Mouse (Mus musculus) cerebellum, adult 18-20 months (tissue): ENCODE measurements around the gene Smim4.

ENCODE experiments used
- DNase-seq, 2 experiments: peaks; one replicate each; pipeline ENCODE4 v3.0.0; 2021

Smim4 gene

DNA sequence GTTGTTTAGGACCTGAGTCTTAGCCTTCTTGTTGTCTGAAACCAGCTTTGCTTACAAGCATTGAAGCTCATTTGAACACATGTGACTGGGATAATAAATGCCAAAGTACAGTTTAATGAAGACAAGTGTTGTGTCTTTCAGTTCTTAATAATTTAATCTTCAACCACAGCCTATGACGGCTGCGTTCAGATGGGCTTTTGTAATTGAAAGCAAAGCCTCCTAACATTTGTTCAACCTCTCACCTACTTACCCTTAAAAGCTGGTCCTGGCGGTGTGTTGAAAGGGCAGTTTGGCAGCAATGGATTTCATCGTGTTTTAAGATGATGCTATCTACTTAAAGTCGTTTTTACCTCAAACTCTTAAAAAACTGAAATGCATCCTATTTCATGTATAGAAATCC lies 16.6 kb downstream of the Smim4 start:
- no peak for DNase-seq

DNA sequence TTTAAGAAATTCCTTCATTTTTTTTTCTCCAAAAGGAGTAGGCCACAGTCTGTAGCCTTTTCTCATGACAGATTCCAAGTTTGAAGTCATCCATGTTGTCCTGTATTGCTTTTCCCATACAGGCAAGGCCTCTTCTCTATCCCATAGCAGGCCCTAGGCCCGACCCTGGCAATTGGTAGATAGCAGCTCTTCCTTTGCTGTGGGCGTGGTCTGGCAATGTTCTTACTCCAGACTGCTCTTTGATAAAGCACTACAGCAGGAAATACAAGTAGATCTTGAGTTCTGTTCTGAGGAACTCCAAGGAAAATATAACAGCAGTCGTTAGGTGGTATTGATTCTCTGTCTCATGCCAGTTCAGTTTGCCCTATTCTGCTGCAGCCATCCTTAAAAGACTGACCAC lies 18.1 kb downstream of the Smim4 start:
- DNase-seq, result no peak

DNA sequence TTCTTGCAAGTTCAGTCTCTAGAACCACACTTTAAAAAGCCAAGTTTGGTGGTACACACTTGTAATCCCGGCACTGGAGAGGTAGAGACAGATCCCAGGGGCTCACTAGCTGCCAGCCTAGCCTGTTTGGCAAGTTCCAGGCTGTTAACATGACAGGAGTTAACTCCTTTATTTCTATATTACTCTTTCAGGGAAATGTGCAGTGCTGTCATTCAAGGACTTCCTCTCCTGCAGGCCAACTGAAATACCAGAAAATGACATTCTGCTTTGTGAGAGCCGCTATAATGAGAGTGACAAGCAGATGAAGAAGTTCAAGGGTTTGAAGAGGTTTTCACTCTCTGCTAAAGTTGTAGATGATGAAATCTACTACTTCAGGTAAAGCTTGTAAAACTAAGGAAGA lies 23.6 kb downstream of the Smim4 start:
- DNase-seq, result no peak

DNA sequence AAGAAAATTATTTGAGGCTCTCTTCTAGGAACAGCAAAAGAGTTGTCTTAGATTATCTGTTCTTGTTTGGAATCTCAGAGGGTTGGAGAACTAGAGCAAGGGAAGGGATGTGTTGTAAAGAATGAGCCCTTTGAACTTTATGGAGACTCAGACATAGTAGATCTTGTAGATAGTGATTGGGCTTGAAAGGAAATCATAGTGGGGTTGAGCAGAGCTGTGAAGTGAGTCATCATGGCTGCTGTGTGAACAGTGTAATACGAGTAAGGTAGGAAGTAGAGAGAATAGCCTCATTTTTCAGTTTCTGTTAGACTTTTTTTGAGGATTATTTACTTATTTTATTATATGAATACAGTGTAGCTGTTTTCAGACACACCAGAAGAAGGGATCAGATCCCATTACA lies 38.8 kb downstream of the Smim4 start:
- DNase-seq, result no peak

DNA sequence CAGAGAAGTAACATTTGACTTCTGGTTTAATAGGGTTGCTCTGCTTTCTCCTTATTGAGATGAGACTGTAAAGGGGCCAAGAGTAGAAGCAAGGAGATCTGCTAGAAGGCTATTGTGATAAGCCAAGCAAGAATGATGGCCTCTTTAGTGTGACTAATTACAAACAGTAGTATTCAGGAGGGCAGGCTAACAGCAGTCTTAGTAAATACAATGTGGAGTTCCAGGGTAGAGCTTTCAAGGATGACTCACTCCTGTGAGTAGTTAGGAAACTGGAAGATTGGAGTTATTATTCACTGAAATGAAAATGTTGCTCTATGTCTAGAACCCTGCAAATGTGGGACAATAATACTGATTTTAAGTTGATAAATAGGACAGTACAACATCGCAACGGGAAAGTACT lies 40.2 kb downstream of the Smim4 start:
- no peak for DNase-seq

DNA sequence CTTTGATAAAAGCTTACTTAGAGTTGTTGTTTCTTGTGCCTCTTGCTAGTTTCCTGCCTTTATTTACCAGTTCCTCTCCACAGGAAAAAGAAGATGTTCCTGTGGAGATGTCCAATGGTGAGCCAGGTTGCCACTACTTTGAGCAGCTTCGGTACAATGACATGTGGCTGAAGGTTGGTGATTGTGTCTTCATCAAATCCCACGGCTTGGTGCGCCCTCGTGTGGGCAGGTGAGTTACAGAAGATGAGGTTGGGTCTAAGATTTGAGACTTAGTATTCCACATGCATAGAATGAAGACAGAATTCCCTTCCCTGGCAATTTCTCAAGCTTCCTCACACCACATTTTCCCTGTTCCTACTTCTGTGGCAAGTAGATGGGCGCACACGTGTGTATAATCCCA lies 41.3 kb downstream of the Smim4 start:
- peak in 1 of 2 experiments; percentile 4 for DNase-seq

DNA sequence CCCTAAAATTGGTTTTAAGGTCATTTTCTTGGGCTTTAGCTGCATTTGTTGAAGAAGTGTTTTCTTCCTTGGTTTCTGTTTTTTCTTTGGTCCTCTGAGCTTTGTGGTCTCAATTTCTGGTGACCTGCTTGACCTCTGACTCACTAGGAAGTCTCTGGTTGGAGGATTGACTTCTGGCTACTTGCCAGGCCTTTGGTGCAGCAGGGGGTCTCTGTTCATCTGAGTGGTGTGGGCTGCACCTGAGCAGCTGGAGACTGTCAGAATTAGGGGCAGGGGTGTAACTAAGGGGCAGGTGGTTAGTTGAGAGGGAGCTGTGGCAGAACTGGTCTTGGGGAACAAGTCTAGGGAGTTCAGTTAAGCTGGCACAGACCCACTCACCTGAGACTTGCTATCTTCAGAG lies 47.6 kb downstream of the Smim4 start:
- DNase-seq, result peak in 1 of 2 experiments; percentile 4

DNA sequence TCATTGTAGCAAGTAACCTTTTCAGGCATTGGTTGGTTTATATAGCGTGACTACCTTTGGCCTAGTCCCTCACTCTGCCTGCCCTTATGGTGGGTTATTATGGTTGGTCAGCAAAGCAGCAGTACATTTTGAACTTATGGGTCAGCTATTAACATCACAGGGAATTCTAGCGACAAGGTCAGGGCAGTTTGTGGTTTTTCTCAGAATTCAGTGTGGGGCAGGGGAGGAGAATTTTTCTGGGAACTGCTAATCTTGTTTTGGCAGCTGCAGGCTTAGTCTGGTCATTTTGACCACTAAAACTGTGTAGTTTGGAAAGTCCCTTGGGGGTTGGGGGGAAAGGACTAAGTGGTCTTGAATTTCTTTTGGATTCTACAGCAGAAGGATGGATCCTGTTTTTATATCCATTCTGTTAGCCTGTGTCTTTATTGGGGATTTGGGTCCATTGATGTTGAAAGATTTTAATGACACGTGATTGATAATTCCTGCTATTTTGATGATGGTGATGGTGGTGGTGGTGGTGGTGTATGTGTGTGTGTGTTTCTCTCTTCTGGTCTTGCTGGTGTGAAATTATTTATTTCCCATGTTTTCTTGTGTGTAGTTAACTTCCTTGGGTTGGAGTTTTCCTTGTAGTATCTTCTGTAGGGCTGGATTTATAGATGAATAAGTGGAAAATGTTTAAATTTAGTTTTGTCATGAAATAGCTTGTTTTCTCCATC lies 49.3 kb downstream of the Smim4 start:
- DNase-seq, result no peak

DNA sequence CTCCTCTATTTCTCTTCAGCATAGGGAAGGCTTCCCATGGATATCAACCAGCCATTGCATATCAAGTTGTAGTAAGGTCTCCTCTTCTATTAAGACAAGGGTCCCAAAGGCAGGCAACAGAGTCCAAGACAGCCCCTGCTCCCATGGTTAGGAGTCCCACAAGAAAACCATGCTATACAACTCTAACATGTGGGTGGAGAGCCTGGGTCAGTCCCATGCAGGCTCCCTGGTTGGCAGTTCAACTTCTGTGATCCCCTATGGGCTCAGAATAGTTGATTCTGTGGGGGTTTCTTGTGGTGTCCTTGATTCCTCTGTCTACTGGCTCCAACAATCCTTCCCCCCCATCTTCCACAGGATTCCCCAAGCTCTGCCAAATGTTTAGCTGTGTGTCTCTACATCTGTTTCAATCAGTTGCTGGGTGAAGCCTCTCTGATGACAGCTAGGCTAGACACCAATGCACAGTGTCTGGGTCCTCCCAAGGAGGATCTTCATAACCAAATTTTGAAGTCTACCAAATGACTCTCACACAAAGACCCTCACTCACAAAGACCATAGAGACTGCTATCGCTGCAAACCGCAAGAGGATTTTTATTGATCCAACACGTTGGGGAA lies 50.1 kb downstream of the Smim4 start:
- DNase-seq, result no peak

DNA sequence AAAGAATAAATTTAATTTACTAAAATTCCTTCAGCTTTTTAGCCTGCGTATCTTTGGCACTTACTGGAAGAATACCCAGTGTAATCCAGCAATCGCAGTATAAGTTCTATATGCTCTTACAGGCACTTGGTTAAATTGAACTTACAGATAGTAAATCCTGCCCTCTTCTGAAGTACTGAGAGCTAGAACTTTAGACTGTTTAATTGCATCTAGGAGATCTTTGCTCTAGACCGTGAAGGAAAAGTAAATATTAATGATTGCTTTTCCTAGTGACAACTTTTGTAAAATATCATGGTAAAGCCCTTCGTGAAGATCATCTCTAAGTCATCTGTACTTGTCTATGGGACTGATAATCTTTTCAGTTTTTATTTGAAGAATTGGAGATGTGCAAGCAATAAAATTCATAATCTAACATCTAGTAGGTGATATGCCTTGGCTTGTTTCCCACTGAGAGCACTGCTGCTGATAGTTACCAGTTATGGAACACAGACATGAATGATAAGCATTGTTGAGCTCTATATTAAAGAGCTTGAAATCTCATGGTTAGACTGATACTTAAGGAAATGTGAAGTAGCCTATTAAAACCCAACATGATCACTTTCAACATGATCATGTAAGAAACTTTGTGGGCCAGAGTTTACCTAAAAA lies 59.5 kb downstream of the Smim4 start:
- no peak for DNase-seq

DNA sequence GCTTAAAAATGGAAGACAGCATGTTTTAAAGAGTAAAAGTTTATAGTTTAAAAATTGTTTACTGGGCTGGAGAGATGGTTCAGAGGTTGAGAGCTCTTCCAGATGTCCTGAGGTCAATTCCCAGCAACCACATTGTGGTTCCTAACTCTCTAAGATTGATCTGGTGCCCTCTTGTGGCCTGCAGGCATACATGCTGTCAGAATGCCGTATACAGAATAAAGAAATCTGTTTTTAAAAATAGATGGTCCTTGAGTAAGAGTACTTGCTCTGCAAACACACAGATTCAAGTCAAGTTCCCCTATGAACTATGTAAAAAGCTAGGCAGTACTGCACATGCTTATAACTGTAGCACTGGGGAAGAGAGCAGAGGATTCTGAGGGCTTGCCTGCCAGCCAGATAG lies 66.5 kb downstream of the Smim4 start:
- DNase-seq, result no peak

DNA sequence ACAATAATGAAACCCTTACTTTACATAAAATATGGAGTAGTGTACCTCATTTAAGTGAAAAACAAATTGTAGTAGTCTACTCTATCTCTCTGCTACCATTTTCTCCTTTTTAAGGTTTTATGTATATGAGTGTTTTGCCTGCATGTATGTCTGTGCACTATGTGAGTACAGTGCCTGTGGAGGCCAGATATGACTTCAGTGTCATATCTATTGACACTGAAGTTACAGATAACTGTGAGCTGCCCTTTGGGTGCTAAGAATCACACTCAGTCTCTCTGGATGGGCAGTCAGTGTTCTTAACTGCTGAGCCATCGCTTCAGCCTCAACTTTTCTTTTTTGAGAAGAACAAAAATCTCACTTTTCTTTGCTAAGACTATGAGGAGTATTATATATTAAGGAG lies 82.9 kb downstream of the Smim4 start:
- no peak for DNase-seq

DNA sequence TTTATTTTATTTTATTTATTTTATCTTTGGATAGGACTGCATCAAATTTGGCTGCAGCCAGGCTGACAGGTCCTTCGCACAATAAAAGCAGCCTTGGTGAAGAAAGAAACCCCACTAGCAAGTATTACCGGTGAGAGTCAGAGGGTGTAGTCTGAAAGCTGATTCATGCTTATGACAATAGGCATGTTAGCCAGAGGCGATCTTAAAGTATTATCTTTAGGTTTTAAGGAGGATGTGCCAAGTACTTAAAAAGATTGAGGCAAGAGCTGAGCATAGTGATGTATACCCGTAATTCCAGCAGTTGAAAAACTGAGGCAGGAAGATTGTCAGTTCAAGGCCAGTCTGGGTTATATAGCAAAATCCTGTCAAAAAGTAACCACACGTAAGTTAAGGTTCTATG lies 83.5 kb downstream of the Smim4 start:
- DNase-seq, result no peak
